Mouse (Mus musculus) liver, adult 2 months (tissue): Measurements from ENCODE around the gene Mrps34. TPM values are rescaled to one million over a fixed set of nuclear protein-coding genes. Genes with fewer than 3 reads are reported as not detected.
"Not testable (repeated sequence)": the region's sequence is repeated elsewhere in the genome, so short reads cannot be mapped to it uniquely, and the experiment has no call there.

Source experiments
- DNase-seq: peaks from one replicate; pipeline ENCODE4 v3.0.0-alpha.2; 2011; ENCODE audit warnings: low read depth, low spot score; ENCODE audit errors: extremely low read depth
- H3K27ac ChIP-seq: fragments of 200-500 bp; replicated peaks from 2 replicates; pipeline ENCODE4 v1.5.1; 2012; ENCODE audit warnings: low read depth, mild to moderate bottlenecking, control low read depth, inconsistent platforms, low read length; ENCODE audit not compliant: insufficient read depth
- H3K27me3 ChIP-seq: fragments of 200-500 bp; 2 replicates; pipeline ENCODE4 v1.6.1; 2012; ENCODE audit warnings: mild to moderate bottlenecking, moderate library complexity, low read length, inconsistent platforms; ENCODE audit not compliant: control insufficient read depth, insufficient read depth
- H3K36me3 ChIP-seq: fragments of 200-500 bp; 2 replicates; pipeline ENCODE4 v1.6.1; 2012; ENCODE audit warnings: low read length, inconsistent platforms; ENCODE audit not compliant: control insufficient read depth, insufficient read depth
- H3K4me1 ChIP-seq: fragments of 200-500 bp; 2 replicates; pipeline ENCODE4 v1.6.1; 2011; ENCODE audit warnings: low read length; ENCODE audit not compliant: control insufficient read depth, insufficient read depth
- H3K4me3 ChIP-seq: fragments of 200-500 bp; 2 replicates; pipeline ENCODE4 v1.5.1; 2011; ENCODE audit warnings: low read depth, mild to moderate bottlenecking, control low read depth, low read length, moderate library complexity; ENCODE audit not compliant: insufficient read depth
- H3K79me2 ChIP-seq: fragments of 200-500 bp; 2 replicates; pipeline ENCODE4 v1.6.1; 2012; ENCODE audit warnings: inconsistent platforms, mild to moderate bottlenecking, low read length, moderate library complexity; ENCODE audit not compliant: control insufficient read depth, insufficient read depth
- H3K9ac ChIP-seq: fragments of 200-500 bp; 2 replicates; pipeline ENCODE4 v1.6.1; 2012; ENCODE audit warnings: low read depth, mild to moderate bottlenecking, control low read depth, inconsistent platforms, low read length
- CTCF ChIP-seq: fragments of 200-500 bp; IDR thresholded peaks from 2 replicates; pipeline ENCODE4 v1.5.1; 2011; ENCODE audit warnings: low read depth, low read length, control low read depth
- POLR2A ChIP-seq: fragments of 200-500 bp; IDR thresholded peaks from 2 replicates; pipeline ENCODE4 v1.6.1; 2011; ENCODE audit warnings: low read length, control low read depth; ENCODE audit not compliant: insufficient read depth; ENCODE audit errors: extremely low read depth
- WGBS: fragments of 180-500 bp; shearing (Covaris S2); methylation state at CpG from one replicate; pipeline ENCODE4 v1.1.7; 2018; 5-methylcytosine and 5-hydroxymethylcytosine counted together
- polyA plus RNA-seq: library from polyadenylated mRNA; depleted of rRNA; stranded (reverse); fragments of >200 nt; gene quantifications from 2 replicates; pipeline ENCODE4 v1.2.3, GENCODE M21; 2012
- total RNA-seq: library from RNA; depleted of rRNA; stranded (reverse); fragments of >200 nt; gene quantifications from 2 replicates; pipeline ENCODE4 v1.2.3, GENCODE M21; 2014

The Mrps34 gene
- total and polyA plus RNA-seq, 2 experiments: 47.5 to 124 TPM

DNA sequence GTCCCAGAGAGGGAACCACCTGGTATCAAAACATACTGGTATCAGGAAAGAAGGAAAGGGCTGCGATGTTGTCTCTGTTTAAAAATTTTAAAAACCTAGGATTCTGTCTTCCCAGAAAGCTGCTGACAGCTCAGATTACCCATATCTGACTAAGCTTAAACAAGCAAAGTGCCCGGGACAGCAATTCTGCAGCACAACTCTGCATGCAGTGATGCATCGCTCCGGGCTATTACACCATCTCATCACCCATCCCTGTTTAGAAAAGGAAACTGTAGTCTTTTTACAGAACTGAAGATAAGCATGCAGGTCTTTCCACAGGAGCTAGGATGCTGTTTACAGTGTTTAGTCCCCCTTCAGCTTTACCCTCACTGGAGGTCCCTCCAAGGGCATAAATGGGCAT lies 40.0 kb downstream of the Mrps34 start:
- Histone ChIP-seq H3K27ac (no peak overlapping the region), H3K79me2 (peaks cover 19% of the 10 kb centered on the region), H3K36me3 (no peaks in the 10 kb centered on the region), H3K4me3 (no peak overlapping the region), H3K9ac (no peak overlapping the region), H3K4me1 (peaks cover 6% of the 10 kb centered on the region), H3K27me3 (no peaks in the 10 kb centered on the region)
- WGBS: 56% methylated on average over 4 of the region's 4 CpGs
- no peak for DNase-seq
- no peak for TF ChIP-seq POLR2A
- TF ChIP-seq CTCF: no peak

DNA sequence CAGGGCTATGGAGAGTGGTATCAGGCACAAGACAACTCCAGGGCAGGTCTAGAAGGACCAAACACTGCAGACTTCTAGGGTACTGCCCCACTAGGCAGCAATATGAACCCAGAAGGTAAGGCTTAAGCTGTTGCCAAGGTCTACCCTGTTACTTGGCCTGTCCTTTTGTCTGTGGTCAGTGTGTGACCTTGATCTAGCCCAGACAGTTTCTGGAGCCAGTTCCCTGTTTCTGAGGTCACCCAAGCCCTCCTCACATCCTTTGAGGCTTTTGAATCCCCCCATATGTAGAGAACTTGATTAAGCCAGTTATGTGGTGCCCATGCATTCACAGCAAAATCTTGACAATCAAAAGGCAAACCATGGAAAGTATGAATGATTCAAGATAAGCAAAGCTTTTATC lies 40.8 kb downstream of the Mrps34 start:
- TF ChIP-seq POLR2A: no peak
- TF ChIP-seq CTCF: no peak
- H3K4me1 ChIP-seq: peaks cover 6% of the 10 kb centered on the region
- peak overlapping the region; percentile 36; the same call in 1 of the 2 replicates for H3K9ac ChIP-seq
- H3K79me2 ChIP-seq: peaks cover 19% of the 10 kb centered on the region
- DNase-seq: no peak
- no peaks in the 10 kb centered on the region for H3K27me3 ChIP-seq
- H3K27ac ChIP-seq: no peak overlapping the region
- no peaks in the 10 kb centered on the region for H3K36me3 ChIP-seq
- no peak overlapping the region for H3K4me3 ChIP-seq

DNA sequence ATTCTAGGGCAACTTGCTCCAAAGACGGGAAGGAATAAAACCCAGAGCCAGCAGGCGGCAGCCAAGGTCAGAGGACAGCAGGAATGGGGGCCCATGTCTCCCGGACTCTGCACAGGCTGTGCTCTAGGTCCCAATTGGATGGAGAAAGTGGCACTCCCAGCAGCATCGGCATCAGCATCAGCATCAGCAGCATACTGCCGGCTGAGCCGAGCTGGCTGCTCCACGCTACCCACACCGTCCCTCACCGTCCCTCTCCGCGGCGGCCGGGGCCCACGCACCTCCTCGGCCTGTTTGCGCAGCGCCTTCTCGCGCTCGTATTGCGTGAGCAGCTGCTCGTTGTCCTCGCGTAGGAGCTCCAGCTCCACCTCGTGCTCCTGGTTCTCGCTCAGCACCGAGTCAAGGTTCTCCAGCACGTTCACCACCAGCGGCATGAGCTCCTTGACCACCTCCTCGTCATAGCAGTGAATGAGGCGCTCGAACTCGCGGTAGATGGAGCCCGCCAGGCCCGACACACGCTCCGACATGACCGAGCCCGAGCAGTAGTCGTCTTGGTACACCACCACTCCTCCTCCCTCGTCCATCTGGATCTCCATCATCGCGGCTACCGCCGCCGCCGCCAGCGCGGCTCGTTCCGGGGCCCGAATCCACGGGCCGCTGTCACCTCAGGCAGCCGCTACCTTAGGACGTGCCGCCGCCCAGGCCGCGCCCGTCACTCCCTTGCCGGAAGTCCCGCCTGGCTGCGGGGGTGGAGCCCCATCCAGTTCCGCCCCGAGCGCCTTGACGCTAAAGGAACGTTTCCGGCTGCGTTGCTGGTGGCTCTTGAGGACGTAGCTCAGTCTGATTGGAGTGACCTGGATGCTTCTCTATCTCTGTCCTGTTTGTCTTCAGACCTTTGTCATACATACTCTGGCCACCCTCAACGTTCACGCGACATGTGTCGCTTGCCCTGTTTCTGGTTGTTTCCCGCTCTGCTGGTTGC lies 41.6 kb downstream of the Mrps34 start, which contains the start of gene Mapk8ip3:
Mapk8ip3 (minus strand) TSS at position 719 of the 979 bp plus-strand sequence.
- peak; percentile 70 for TF ChIP-seq POLR2A
- TF ChIP-seq CTCF: no peak; the same call in 1 of the 2 replicates
- no peaks in the 10 kb centered on the region for H3K27me3 ChIP-seq
- H3K27ac ChIP-seq: peak within 1 kb of the TSS; percentile 64
- H3K79me2 ChIP-seq: peaks cover 19% of the 10 kb centered on the region
- peak; percentile 86 for DNase-seq
- no peaks in the 10 kb centered on the region for H3K36me3 ChIP-seq
- H3K4me3 ChIP-seq: peak within 1 kb of the TSS; percentile 72
- H3K9ac ChIP-seq: peak within 1 kb of the TSS; percentile 76
- WGBS: under 1% methylated on average over 78 of the region's 78 CpGs
- peaks cover 6% of the 10 kb centered on the region for H3K4me1 ChIP-seq

DNA sequence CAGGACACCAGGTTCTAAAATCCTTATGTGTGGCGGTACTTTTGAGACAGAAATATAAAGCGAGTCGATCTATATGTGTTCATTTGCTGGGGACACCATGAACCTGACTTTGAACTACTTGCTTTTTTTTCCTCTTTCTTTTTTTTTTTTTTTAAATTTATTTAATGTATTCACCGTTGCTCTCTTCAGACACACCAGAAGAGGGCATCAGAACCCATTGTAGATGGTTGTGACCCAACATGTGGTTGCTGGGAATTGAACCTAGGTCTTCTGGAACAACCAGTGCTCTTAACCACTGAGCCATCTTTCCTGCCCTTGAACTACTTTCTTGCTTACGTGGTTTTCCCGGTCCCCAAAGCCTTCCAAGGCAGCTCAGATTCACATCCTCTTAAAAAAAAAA lies 42.4 kb downstream of the Mrps34 start:
- DNase-seq: no peak
- no peak for TF ChIP-seq POLR2A
- TF ChIP-seq CTCF: no peak
- no peaks in the 10 kb centered on the region for H3K27me3 ChIP-seq
- H3K27ac ChIP-seq: peak overlapping the region; percentile 64
- peaks cover 15% of the 10 kb centered on the region for H3K79me2 ChIP-seq
- 42% methylated on average over 6 of the region's 6 CpGs for WGBS
- peak overlapping the region; percentile 64 for H3K9ac ChIP-seq
- peaks cover 4% of the 10 kb centered on the region for H3K4me1 ChIP-seq
- peak overlapping the region; percentile 31; the same call in 1 of the 2 replicates for H3K4me3 ChIP-seq
- no peaks in the 10 kb centered on the region for H3K36me3 ChIP-seq

DNA sequence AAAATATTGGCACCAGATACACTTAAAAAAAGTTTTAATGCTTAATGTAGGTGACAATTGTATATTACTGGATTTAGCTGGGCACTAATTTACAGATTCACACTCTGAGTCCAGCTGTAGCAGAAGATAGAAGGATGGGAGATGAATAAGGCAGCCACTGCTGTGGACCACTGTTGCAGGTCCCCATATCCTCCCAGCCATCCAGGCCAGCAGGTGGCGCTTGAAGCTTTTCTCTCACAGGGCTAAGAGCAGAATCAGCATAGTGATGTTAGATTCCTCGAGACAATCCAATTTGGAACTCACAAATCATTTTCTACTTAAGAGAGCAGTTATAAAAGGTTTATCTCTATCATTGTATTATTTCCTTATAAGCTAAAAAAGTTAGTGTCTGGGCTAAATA lies 47.5 kb downstream of the Mrps34 start:
- not testable (repeated sequence) for H3K9ac ChIP-seq, H3K79me2 ChIP-seq, H3K27me3 ChIP-seq, H3K27ac ChIP-seq, H3K4me3 ChIP-seq, H3K4me1 ChIP-seq
- whole genome bisulfite sequencing: 1% methylated on average over 2 of the region's 2 CpGs
- TF ChIP-seq CTCF: peak; percentile 66
- peak; percentile 21 for DNase-seq
- peaks cover 14% of the 10 kb centered on the region for H3K36me3 ChIP-seq

GRCm38 (mm10) chr17:24943036-24943435 lies 48.1 kb downstream of the Mrps34 start:
- Histone ChIP-seq H3K79me2 (no peaks in the 10 kb centered on the region), H3K27ac (no peak overlapping the region), H3K27me3 (no peaks in the 10 kb centered on the region), H3K4me1 (no peaks in the 10 kb centered on the region), H3K36me3 (peaks cover 17% of the 10 kb centered on the region), H3K9ac (no peak overlapping the region), H3K4me3 (no peak overlapping the region)
- TF ChIP-seq POLR2A (no peak), CTCF (no peak)
- DNase-seq: no peak
- WGBS: 88% methylated on average over 7 of the region's 7 CpGs

- H3K27ac ChIP-seq, H3K79me2 ChIP-seq, H3K9ac ChIP-seq, H3K4me3 ChIP-seq, H3K4me1 ChIP-seq, DNase-seq, H3K27me3 ChIP-seq: not testable (repeated sequence)
- peaks cover 20% of the 10 kb centered on the region for H3K36me3 ChIP-seq
- WGBS: 79% methylated on average over 1 of the region's 1 CpGs
These were observed 48.7 kb downstream of the Mrps34 start for GRCm38 (mm10) chr17:24943589-24943988.
